Mouse (Mus musculus): ENCODE results near the gene Enox1.

- TF ChIP-seq CTCF (IDR thresholded peaks at IDR 0.05; ENCODE audit: insufficient read depth, low read length) (no peak), POLR2A (IDR thresholded peaks at IDR 0.05; ENCODE audit: borderline replicate concordance, extremely low read depth, low read depth, low read length) (no peak)
These were observed 436.7 kb downstream of the Enox1 start for GRCm38 (mm10) chr14:77593136-77593838.
